Mouse (Mus musculus): ENCODE results near the gene Lmx1b.
A peak's percentile ranks its signal among the peaks of the same experiment; 100 is the strongest.

GRCm38 (mm10) chr2:33583317-33583716 lies 57.0 kb downstream of the Lmx1b start:
- no peak for TF ChIP-seq EP300 (optimal IDR thresholded peaks at IDR 0.05)
- peak; percentile 67 for TF ChIP-seq CTCF (IDR thresholded peaks at IDR 0.05; ENCODE audit: low read depth)

Data from stomach, postnatal 0 days (tissue).